Mouse (Mus musculus) liver, adult 2 months (tissue): Measurements from ENCODE around the gene Igfbpl1. TPM values are rescaled to one million over a fixed set of nuclear protein-coding genes. Genes with fewer than 3 reads are reported as not detected.
A peak's percentile ranks its signal among the peaks of the same experiment; 100 is the strongest.

Experiments
- DNase-seq: peaks from one replicate; pipeline ENCODE4 v3.0.0-alpha.2; 2011; ENCODE audit warnings: low read depth, low spot score; ENCODE audit errors: extremely low read depth
- H3K27ac ChIP-seq: fragments of 200-500 bp; replicated peaks from 2 replicates; pipeline ENCODE4 v1.5.1; 2012; ENCODE audit warnings: low read depth, mild to moderate bottlenecking, control low read depth, inconsistent platforms, low read length; ENCODE audit not compliant: insufficient read depth
- H3K27me3 ChIP-seq: fragments of 200-500 bp; 2 replicates; pipeline ENCODE4 v1.6.1; 2012; ENCODE audit warnings: mild to moderate bottlenecking, moderate library complexity, low read length, inconsistent platforms; ENCODE audit not compliant: control insufficient read depth, insufficient read depth
- H3K36me3 ChIP-seq: fragments of 200-500 bp; 2 replicates; pipeline ENCODE4 v1.6.1; 2012; ENCODE audit warnings: low read length, inconsistent platforms; ENCODE audit not compliant: control insufficient read depth, insufficient read depth
- H3K4me1 ChIP-seq: fragments of 200-500 bp; 2 replicates; pipeline ENCODE4 v1.6.1; 2011; ENCODE audit warnings: low read length; ENCODE audit not compliant: control insufficient read depth, insufficient read depth
- H3K4me3 ChIP-seq: fragments of 200-500 bp; 2 replicates; pipeline ENCODE4 v1.5.1; 2011; ENCODE audit warnings: low read depth, mild to moderate bottlenecking, control low read depth, low read length, moderate library complexity; ENCODE audit not compliant: insufficient read depth
- H3K79me2 ChIP-seq: fragments of 200-500 bp; 2 replicates; pipeline ENCODE4 v1.6.1; 2012; ENCODE audit warnings: inconsistent platforms, mild to moderate bottlenecking, low read length, moderate library complexity; ENCODE audit not compliant: control insufficient read depth, insufficient read depth
- H3K9ac ChIP-seq: fragments of 200-500 bp; 2 replicates; pipeline ENCODE4 v1.6.1; 2012; ENCODE audit warnings: low read depth, mild to moderate bottlenecking, control low read depth, inconsistent platforms, low read length
- CTCF ChIP-seq: fragments of 200-500 bp; IDR thresholded peaks from 2 replicates; pipeline ENCODE4 v1.5.1; 2011; ENCODE audit warnings: low read depth, low read length, control low read depth
- POLR2A ChIP-seq: fragments of 200-500 bp; IDR thresholded peaks from 2 replicates; pipeline ENCODE4 v1.6.1; 2011; ENCODE audit warnings: low read length, control low read depth; ENCODE audit not compliant: insufficient read depth; ENCODE audit errors: extremely low read depth
- WGBS: fragments of 180-500 bp; shearing (Covaris S2); methylation state at CpG from one replicate; pipeline ENCODE4 v1.1.7; 2018; 5-methylcytosine and 5-hydroxymethylcytosine counted together
- polyA plus RNA-seq: library from polyadenylated mRNA; depleted of rRNA; stranded (reverse); fragments of >200 nt; gene quantifications from 2 replicates; pipeline ENCODE4 v1.2.3, GENCODE M21; 2012
- total RNA-seq: library from RNA; depleted of rRNA; stranded (reverse); fragments of >200 nt; gene quantifications from 2 replicates; pipeline ENCODE4 v1.2.3, GENCODE M21; 2014

Gene Igfbpl1
- total and polyA plus RNA-seq, 2 experiments = not detected

DNA sequence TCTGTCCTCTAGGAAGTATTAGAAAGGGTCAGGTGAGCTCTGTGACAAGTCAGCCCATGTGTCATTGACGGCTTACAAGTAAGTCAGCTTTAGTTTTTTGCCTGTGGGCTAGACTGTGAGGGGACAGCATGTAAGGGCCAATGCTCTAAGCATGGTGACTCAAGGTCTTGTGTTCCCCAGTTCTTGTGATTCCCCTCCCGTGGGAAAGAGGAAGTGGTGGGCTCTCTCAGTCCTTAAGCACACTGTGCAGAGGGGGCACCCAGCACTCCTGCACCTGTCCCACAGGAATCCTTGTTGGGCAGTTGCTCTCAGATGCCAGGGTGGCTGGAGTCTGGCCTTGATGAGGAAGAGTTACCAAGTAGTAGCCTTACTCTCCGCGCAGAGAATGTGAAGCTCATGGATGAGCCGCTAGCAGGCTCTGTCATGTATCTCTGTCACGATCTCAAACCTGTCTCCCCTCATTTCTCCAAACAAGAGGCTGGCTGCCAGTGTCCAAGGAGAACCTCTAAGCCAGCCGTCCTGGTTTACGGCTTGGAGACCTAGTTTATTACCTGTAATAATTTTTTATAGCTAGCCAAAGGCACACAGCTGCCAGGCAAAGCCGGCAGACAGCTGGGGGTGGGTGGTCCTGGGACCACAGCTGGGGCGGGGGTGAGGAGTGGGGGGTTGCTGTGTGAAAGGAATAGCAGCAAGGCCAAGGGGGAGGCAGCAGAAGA is 21.5 kb upstream of the Igfbpl1 start, which contains the start of gene Stra6l:
Gene Stra6l, plus strand, starts transcription at position 556 of the 716 bp plus-strand sequence.
- DNase-seq = peak; percentile 41
- H3K27me3 ChIP-seq = no peaks in the 10 kb centered on the region
- peak within 1 kb of the TSS; percentile 66 for H3K9ac ChIP-seq
- 32% methylated on average over 10 of the region's 10 CpGs for WGBS
- H3K27ac ChIP-seq = peak within 1 kb of the TSS; percentile 77
- H3K4me1 ChIP-seq = peaks cover 30% of the 10 kb centered on the region
- H3K79me2 ChIP-seq = peaks cover 13% of the 10 kb centered on the region; the same call in 1 of the 2 replicates
- TF ChIP-seq POLR2A (no peak), CTCF (no peak)
- no peaks in the 10 kb centered on the region for H3K36me3 ChIP-seq
- H3K4me3 ChIP-seq = peak within 1 kb of the TSS; percentile 64

GRCm38 (mm10) chr4:45846263-45846662 is 19.5 kb upstream of the Igfbpl1 start:
- Histone ChIP-seq H3K79me2 (peaks cover 9% of the 10 kb centered on the region; the same call in 1 of the 2 replicates), H3K9ac (no peak overlapping the region), H3K4me1 (peaks cover 17% of the 10 kb centered on the region), H3K27ac (no peak overlapping the region), H3K4me3 (no peak overlapping the region), H3K36me3 (no peaks in the 10 kb centered on the region), H3K27me3 (no peaks in the 10 kb centered on the region)
- 88% methylated on average over 2 of the region's 2 CpGs for WGBS
- no peak for TF ChIP-seq CTCF
- TF ChIP-seq POLR2A = no peak
- DNase-seq = no peak

GRCm38 (mm10) chr4:45844355-45844754 is 17.6 kb upstream of the Igfbpl1 start:
- peaks cover 5% of the 10 kb centered on the region for H3K4me1 ChIP-seq
- WGBS = 51% methylated on average over 14 of the region's 14 CpGs

DNA sequence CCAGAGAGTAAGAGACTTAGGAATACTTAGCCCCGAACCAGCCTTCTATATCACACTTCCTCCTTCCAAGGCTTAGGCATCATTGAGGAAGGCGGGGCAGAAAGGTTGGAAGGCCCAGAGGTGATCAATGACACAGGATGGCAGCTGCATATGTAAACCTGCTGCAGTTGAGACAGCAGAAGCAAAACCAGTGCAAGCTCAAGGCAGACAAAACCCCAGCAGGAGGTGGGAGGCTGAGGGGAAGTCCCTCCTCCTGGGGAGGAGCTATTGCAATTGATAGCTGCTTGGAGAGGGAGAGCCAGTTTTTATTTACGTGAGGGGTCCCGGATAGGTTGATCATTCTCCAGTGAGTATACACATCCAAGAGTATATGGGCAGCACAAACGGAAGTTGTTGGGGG is 6.7 kb upstream of the Igfbpl1 start:
- Histone ChIP-seq H3K9ac (no peak overlapping the region), H3K27me3 (no peaks in the 10 kb centered on the region; the same call in 1 of the 2 replicates), H3K27ac (no peak overlapping the region), H3K36me3 (no peaks in the 10 kb centered on the region), H3K4me1 (no peaks in the 10 kb centered on the region), H3K4me3 (no peak overlapping the region), H3K79me2 (no peaks in the 10 kb centered on the region)
- no peak for DNase-seq
- TF ChIP-seq CTCF = no peak
- no peak for TF ChIP-seq POLR2A
- 56% methylated on average over 5 of the region's 5 CpGs for WGBS

More at GRCm38 (mm10) chr4:45844355-45844754, 17.6 kb upstream of the Igfbpl1 start:
- H3K36me3 ChIP-seq = no peaks in the 10 kb centered on the region
- H3K4me3 ChIP-seq = no peak overlapping the region
- no peaks in the 10 kb centered on the region for H3K79me2 ChIP-seq
- peak; percentile 53 for DNase-seq
- H3K9ac ChIP-seq = no peak overlapping the region
- no peaks in the 10 kb centered on the region for H3K27me3 ChIP-seq
- TF ChIP-seq CTCF (peak; percentile 50), POLR2A (no peak)
- no peak overlapping the region for H3K27ac ChIP-seq

DNA sequence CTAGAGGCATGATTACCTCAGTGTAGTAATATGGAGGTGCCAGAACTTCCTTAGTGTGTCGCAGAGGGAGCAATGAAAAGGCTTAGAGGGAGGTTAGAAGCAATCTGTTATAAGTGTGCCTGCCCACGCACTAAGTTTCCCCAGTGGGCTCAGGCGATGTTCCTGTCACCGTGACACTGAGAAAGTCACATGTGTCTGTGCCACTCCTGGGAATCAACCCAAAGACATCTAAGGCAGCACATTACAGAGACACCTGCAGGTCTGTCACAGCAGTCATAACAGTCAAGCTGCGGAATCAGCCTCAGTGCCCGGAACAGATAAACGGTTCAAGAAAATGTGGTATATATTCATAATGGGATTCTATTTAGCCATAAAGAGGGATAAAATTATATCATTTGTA is 5.3 kb upstream of the Igfbpl1 start:
- no peak for DNase-seq
- Histone ChIP-seq H3K79me2 (no peaks in the 10 kb centered on the region), H3K36me3 (no peaks in the 10 kb centered on the region), H3K9ac (no peak overlapping the region), H3K4me3 (no peak overlapping the region), H3K4me1 (no peaks in the 10 kb centered on the region), H3K27me3 (no peaks in the 10 kb centered on the region; the same call in 1 of the 2 replicates), H3K27ac (no peak overlapping the region)
- TF ChIP-seq POLR2A (no peak), CTCF (no peak)
- WGBS = 89% methylated on average over 7 of the region's 7 CpGs

GRCm38 (mm10) chr4:45829907-45830759 is 3.4 kb upstream of the Igfbpl1 start:
- H3K36me3 ChIP-seq = no peaks in the 10 kb centered on the region
- H3K4me3 ChIP-seq = no peak overlapping the region
- H3K27ac ChIP-seq = no peak overlapping the region
- no peak for DNase-seq
- no peaks in the 10 kb centered on the region for H3K4me1 ChIP-seq
- peaks cover 10% of the 10 kb centered on the region for H3K27me3 ChIP-seq
- no peak overlapping the region for H3K9ac ChIP-seq
- no peaks in the 10 kb centered on the region for H3K79me2 ChIP-seq
- no peak for TF ChIP-seq POLR2A
- no peak for TF ChIP-seq CTCF
- WGBS = 72% methylated on average over 13 of the region's 13 CpGs
